In genomic region chr2:167989310-167989709, GRCm38 (mm10) we compare ENCODE assay signal across 10 mouse cellular contexts. TPM values are rescaled to one million over a fixed set of nuclear protein-coding genes. Genes with fewer than 3 reads are reported as not detected.
DNase-seq lines count a peak whose midpoint lies in the region; ATAC-seq lines count a peak whose summit lies in the region.
"Had no signal": no experiment of that assay in that cellular context is flagged by ENCODE, and none has a peak within 500 bp of the region (broad histone marks: within the 10 kb centered on the region; RNA-seq: fewer than 3 reads in every experiment).

No protein-coding gene starts in this region.

- no peaks in the 10 kb centered on the region for H3K27me3 ChIP-seq in forebrain, embryonic 15.5 days
- 0 out of 2 replicates have a peak, but pooled peaks cover 3% of the 10 kb centered on the region for H3K27me3 ChIP-seq in forebrain, embryonic 12.5 days
- no peaks in the 10 kb centered on the region for H3K27me3 ChIP-seq in intestine, embryonic 16.5 days (replicated peaks; ENCODE audit: control insufficient read depth, insufficient read depth, low read length)
- no peaks in the 10 kb centered on the region for H3K27me3 ChIP-seq in stomach, embryonic 15.5 days (replicated peaks)
- H3K27me3 ChIP-seq: neural tube, embryonic 12.5 days had no signal

- peaks cover 8% of the 10 kb centered on the region for H3K4me1 ChIP-seq in forebrain, embryonic 15.5 days
- 0 out of 2 replicates have a peak, but pooled peaks cover 3% of the 10 kb centered on the region for H3K4me1 ChIP-seq in forebrain, embryonic 12.5 days
- H3K4me1 ChIP-seq in intestine, embryonic 16.5 days (ENCODE audit: control insufficient read depth, insufficient read depth, low read length) = peaks cover 39% of the 10 kb centered on the region
- peaks cover 28% of the 10 kb centered on the region for H3K4me1 ChIP-seq in stomach, embryonic 15.5 days

- no peak overlapping the region for H3K9ac ChIP-seq in forebrain, embryonic 15.5 days (replicated peaks)
- H3K9ac ChIP-seq in forebrain, embryonic 12.5 days = no peak overlapping the region
- peak overlapping the region; percentile 21; the same call in 1 of the 2 replicates for H3K9ac ChIP-seq in intestine, embryonic 16.5 days (ENCODE audit: low read depth, low read length)
- H3K9ac ChIP-seq in stomach, embryonic 15.5 days = no peak overlapping the region
- H3K9ac ChIP-seq: neural tube, embryonic 12.5 days had no signal

- 54% methylated on average over 14 of the region's 14 CpGs for WGBS in forebrain, embryonic 15.5 days
- WGBS in forebrain, embryonic 12.5 days = 75% methylated on average over 14 of the region's 14 CpGs
- 59% methylated on average over 14 of the region's 14 CpGs for WGBS in intestine, embryonic 16.5 days
- 51% methylated on average over 14 of the region's 14 CpGs for WGBS in stomach, embryonic 15.5 days

- H3K27ac ChIP-seq in forebrain, embryonic 15.5 days (replicated peaks) = no peak overlapping the region
- no peak overlapping the region for H3K27ac ChIP-seq in forebrain, embryonic 12.5 days
- peak overlapping the region; percentile 57 for H3K27ac ChIP-seq in intestine, embryonic 16.5 days (ENCODE audit: low read length)
- no peak overlapping the region; the same call in 1 of the 2 replicates for H3K27ac ChIP-seq in stomach, embryonic 15.5 days
- H3K27ac ChIP-seq: neural tube, embryonic 12.5 days had no signal

- H3K4me3 ChIP-seq in forebrain, embryonic 15.5 days = no peak overlapping the region
- no peak overlapping the region for H3K4me3 ChIP-seq in forebrain, embryonic 12.5 days (replicated peaks)
- H3K4me3 ChIP-seq in intestine, embryonic 16.5 days (ENCODE audit: low read length) = no peak overlapping the region
- no peak overlapping the region for H3K4me3 ChIP-seq in stomach, embryonic 15.5 days (replicated peaks)
- H3K4me3 ChIP-seq: neural tube, embryonic 12.5 days had no signal

- peak; percentile 55; the same call in 1 of the 2 replicates for ATAC-seq in forebrain, embryonic 15.5 days (replicated peaks)
- no peak for ATAC-seq in forebrain, embryonic 12.5 days (ENCODE audit: low FRiP score)
- ATAC-seq in intestine, embryonic 16.5 days = peak; percentile 24
- peak; percentile 37; the same call in 1 of the 2 replicates for ATAC-seq in stomach, embryonic 15.5 days (ENCODE audit: insufficient read depth, low FRiP score, low read depth)

- no peaks in the 10 kb centered on the region for H3K9me3 ChIP-seq in forebrain, embryonic 15.5 days
- no peaks in the 10 kb centered on the region for H3K9me3 ChIP-seq in forebrain, embryonic 12.5 days
- H3K9me3 ChIP-seq in intestine, embryonic 16.5 days (ENCODE audit: control insufficient read depth, low read length) = no peaks in the 10 kb centered on the region
- no peaks in the 10 kb centered on the region for H3K9me3 ChIP-seq in stomach, embryonic 15.5 days
- H3K9me3 ChIP-seq: G1E; neural tube, embryonic 12.5 days had no signal

- DNase-seq in thymus, postnatal 25 days = peak; percentile 27
- no peak for DNase-seq in thymus, postnatal 10 days (ENCODE audit: low spot score in 2 of 2)
- no peak for DNase-seq in embryo, embryonic 11 days
- no peak for DNase-seq in spleen, postnatal 4 days (ENCODE audit: low spot score in 2 of 2)

- H3K4me2 ChIP-seq in forebrain, embryonic 15.5 days (replicated peaks) = no peak overlapping the region
- no peak overlapping the region for H3K4me2 ChIP-seq in forebrain, embryonic 12.5 days
- no peak overlapping the region for H3K4me2 ChIP-seq in intestine, embryonic 16.5 days (ENCODE audit: low read depth, low read length)
- peak overlapping the region; percentile 29 for H3K4me2 ChIP-seq in stomach, embryonic 15.5 days
- H3K4me2 ChIP-seq: neural tube, embryonic 12.5 days had no signal

- H3K36me3 ChIP-seq in forebrain, embryonic 15.5 days = no peaks in the 10 kb centered on the region
- no peaks in the 10 kb centered on the region for H3K36me3 ChIP-seq in forebrain, embryonic 12.5 days (replicated peaks)
- H3K36me3 ChIP-seq in intestine, embryonic 16.5 days (ENCODE audit: control insufficient read depth, insufficient read depth, low read length) = no peaks in the 10 kb centered on the region
- no peaks in the 10 kb centered on the region for H3K36me3 ChIP-seq in stomach, embryonic 15.5 days
- H3K36me3 ChIP-seq: G1E; neural tube, embryonic 12.5 days had no signal

RNA-seq across cellular contexts. Expression of gene Ripor3, which starts 21.1 kb away (rescaled TPM):
- 0.13 and 0.28 TPM in 2 replicates for polyA plus RNA-seq in forebrain, embryonic 15.5 days (2015; fragmentation: Nextera tagmentation; extraction: Ambion mirVana)
- polyA plus RNA-seq in forebrain, embryonic 12.5 days (2016; fragmentation: Nextera tagmentation; extraction: Ambion mirVana) = 0.24 and 0.82 TPM in 2 replicates
- polyA plus RNA-seq in intestine, embryonic 16.5 days (2015; fragmentation: Nextera tagmentation; extraction: Ambion mirVana) = 2.7 and 3.1 TPM in 2 replicates
- 3.5 and 4.5 TPM in 2 replicates for polyA plus RNA-seq in stomach, embryonic 15.5 days (2015; fragmentation: Nextera tagmentation; extraction: Ambion mirVana)

RNA-seq across cellular contexts. Expression of gene Ptpn1, which starts 57.5 kb away (rescaled TPM):
- 95.0 and 105 TPM in 2 replicates for polyA plus RNA-seq in forebrain, embryonic 15.5 days (2015; fragmentation: Nextera tagmentation; extraction: Ambion mirVana)
- polyA plus RNA-seq in forebrain, embryonic 12.5 days (2016; fragmentation: Nextera tagmentation; extraction: Ambion mirVana) = 94.1 and 104 TPM in 2 replicates
- 37.7 and 45.5 TPM in 2 replicates for polyA plus RNA-seq in intestine, embryonic 16.5 days (2015; fragmentation: Nextera tagmentation; extraction: Ambion mirVana)
- 52.8 and 54.8 TPM in 2 replicates for polyA plus RNA-seq in stomach, embryonic 15.5 days (2015; fragmentation: Nextera tagmentation; extraction: Ambion mirVana)
